Mouse (Mus musculus) forebrain, embryonic 14.5 days (tissue): ENCODE data around the gene Hrh1. TPM values are rescaled to one million over a fixed set of nuclear protein-coding genes. Genes with fewer than 3 reads are reported as not detected.

Experiments used
- ATAC-seq: fragments of 200-750 bp; cut with Nextera tagmentation; 2 replicates; pipeline ENCODE4 v1.8.0; 2017; ENCODE audit warnings: mild to moderate bottlenecking, moderate library complexity
- DNase-seq: peaks from one replicate; pipeline ENCODE4 v3.0.0-alpha.2; 2015; ENCODE audit warnings: low spot score
- H3K27ac ChIP-seq: fragments of 300-500 bp; sonication (generic); 2 replicates; pipeline ENCODE4 v1.5.1; 2014; ENCODE audit warnings: low read depth, mild to moderate bottlenecking, control low read depth, low read length, moderate library complexity
- H3K27me3 ChIP-seq: fragments of 300-500 bp; sonication (generic); replicated peaks from 2 replicates; pipeline ENCODE4 v1.6.1; 2014; ENCODE audit warnings: low read length, control low read depth, mixed read lengths; ENCODE audit not compliant: control insufficient read depth, insufficient read depth
- H3K36me3 ChIP-seq: fragments of 300-500 bp; sonication (generic); 2 replicates; pipeline ENCODE4 v1.6.1; 2014; ENCODE audit warnings: low read length, control low read depth; ENCODE audit not compliant: control insufficient read depth, insufficient read depth
- H3K4me1 ChIP-seq: fragments of 300-500 bp; sonication (generic); 2 replicates; pipeline ENCODE4 v1.6.1; 2014; ENCODE audit warnings: antibody characterized with exemption, low read length, control low read depth; ENCODE audit not compliant: control insufficient read depth, insufficient read depth
- H3K4me2 ChIP-seq: fragments of 300-500 bp; sonication (generic); 2 replicates; pipeline ENCODE4 v1.6.1; 2014; ENCODE audit warnings: mild to moderate bottlenecking, control low read depth, low read length
- H3K4me3 ChIP-seq: fragments of 300-500 bp; sonication (generic); 2 replicates; pipeline ENCODE4 v1.5.1; 2014; ENCODE audit warnings: low read depth, low read length, control low read depth
- H3K9ac ChIP-seq: fragments of 300-500 bp; sonication (generic); 2 replicates; pipeline ENCODE4 v1.6.1; 2014; ENCODE audit warnings: mild to moderate bottlenecking, low read length, control low read depth, moderate library complexity
- H3K9me3 ChIP-seq: fragments of 300-500 bp; sonication (generic); replicated peaks from 2 replicates; pipeline ENCODE4 v1.6.1; 2016; ENCODE audit warnings: low read length, control low read depth, mixed read lengths; ENCODE audit not compliant: control insufficient read depth
- WGBS: fragments of 180-500 bp; shearing (Covaris S2); extraction: QIAGEN DNeasy Blood & Tissue Kit; methylation state at CpG from one replicate; pipeline ENCODE4 v1.1.7; 2014; 5-methylcytosine and 5-hydroxymethylcytosine counted together
- polyA plus RNA-seq: library from polyadenylated mRNA; unstranded; fragments of >200 nt; fragmentation: Nextera tagmentation; extraction: Ambion mirVana; gene quantifications from 2 replicates; pipeline ENCODE4 v1.2.1, GENCODE M21; 2014

Gene Hrh1
- polyA plus RNA-seq, 1 experiment from 2014 or later = 0.36 TPM

GRCm38 (mm10) chr6:114434524-114434923 lies 36.8 kb downstream of the Hrh1 start:
- 80% methylated on average over 5 of the region's 5 CpGs for WGBS
- no peak for ATAC-seq
- H3K9ac ChIP-seq = no peak overlapping the region

GRCm38 (mm10) chr6:114440302-114440701 lies 42.6 kb downstream of the Hrh1 start:
- Histone ChIP-seq H3K9ac (no peak overlapping the region), H3K9me3 (0 out of 2 replicates have a peak, but pooled peaks cover 6% of the 10 kb centered on the region), H3K27me3 (no peaks in the 10 kb centered on the region), H3K4me3 (no peak overlapping the region), H3K27ac (no peak overlapping the region), H3K4me2 (no peak overlapping the region), H3K4me1 (no peaks in the 10 kb centered on the region), H3K36me3 (no peaks in the 10 kb centered on the region)
- DNase-seq (no peak), ATAC-seq (no peak)
- 72% methylated on average over 2 of the region's 2 CpGs for WGBS

More at GRCm38 (mm10) chr6:114434524-114434923, 36.8 kb downstream of the Hrh1 start:
- no peak overlapping the region for H3K4me2 ChIP-seq
- H3K4me1 ChIP-seq = no peaks in the 10 kb centered on the region
- 0 out of 2 replicates have a peak, but pooled peaks cover 2% of the 10 kb centered on the region for H3K9me3 ChIP-seq
- no peak overlapping the region for H3K4me3 ChIP-seq
- H3K27me3 ChIP-seq = no peaks in the 10 kb centered on the region
- no peak overlapping the region for H3K27ac ChIP-seq
- no peak for DNase-seq
- H3K36me3 ChIP-seq = no peaks in the 10 kb centered on the region

GRCm38 (mm10) chr6:114440788-114441453 lies 43.2 kb downstream of the Hrh1 start:
- H3K4me2 ChIP-seq = no peak overlapping the region
- H3K36me3 ChIP-seq = no peaks in the 10 kb centered on the region
- H3K4me1 ChIP-seq = no peaks in the 10 kb centered on the region
- no peak overlapping the region for H3K4me3 ChIP-seq
- no peaks in the 10 kb centered on the region for H3K27me3 ChIP-seq
- DNase-seq = peak; percentile 27
- no peak overlapping the region for H3K9ac ChIP-seq
- H3K9me3 ChIP-seq = 0 out of 2 replicates have a peak, but pooled peaks cover 6% of the 10 kb centered on the region
- no peak for ATAC-seq
- H3K27ac ChIP-seq = no peak overlapping the region
- 25% methylated on average over 10 of the region's 10 CpGs for WGBS

GRCm38 (mm10) chr6:114444247-114444844 lies 46.6 kb downstream of the Hrh1 start:
- Histone ChIP-seq H3K9me3 (0 out of 2 replicates have a peak, but pooled peaks cover 6% of the 10 kb centered on the region), H3K36me3 (no peaks in the 10 kb centered on the region), H3K9ac (no peak overlapping the region), H3K4me2 (no peak overlapping the region), H3K27me3 (no peaks in the 10 kb centered on the region), H3K4me3 (no peak overlapping the region), H3K27ac (no peak overlapping the region), H3K4me1 (no peaks in the 10 kb centered on the region)
- 84% methylated on average over 1 of the region's 1 CpGs for WGBS
- no peak for ATAC-seq
- DNase-seq = peak; percentile 35

GRCm38 (mm10) chr6:114444976-114445375 lies 47.2 kb downstream of the Hrh1 start:
- H3K27me3 ChIP-seq = no peaks in the 10 kb centered on the region
- DNase-seq (no peak), ATAC-seq (no peak)
- no peak overlapping the region for H3K9ac ChIP-seq
- H3K27ac ChIP-seq = no peak overlapping the region
- H3K36me3 ChIP-seq = no peaks in the 10 kb centered on the region
- H3K4me1 ChIP-seq = no peaks in the 10 kb centered on the region
- 0 out of 2 replicates have a peak, but pooled peaks cover 3% of the 10 kb centered on the region for H3K9me3 ChIP-seq
- WGBS = 89% methylated on average over 3 of the region's 3 CpGs
- H3K4me3 ChIP-seq = no peak overlapping the region
- no peak overlapping the region for H3K4me2 ChIP-seq

GRCm38 (mm10) chr6:114448888-114449287 lies 51.2 kb downstream of the Hrh1 start:
- no peak for DNase-seq
- H3K27me3 ChIP-seq = no peaks in the 10 kb centered on the region
- H3K4me1 ChIP-seq = no peaks in the 10 kb centered on the region
- no peaks in the 10 kb centered on the region for H3K36me3 ChIP-seq
- ATAC-seq = no peak
- no peaks in the 10 kb centered on the region for H3K9me3 ChIP-seq
- H3K9ac ChIP-seq = no peak overlapping the region
- no peak overlapping the region for H3K4me2 ChIP-seq
- 80% methylated on average over 9 of the region's 9 CpGs for WGBS
- H3K27ac ChIP-seq = 0 out of 2 replicates have a peak overlapping the region, but pooled peaks have one; percentile 14
- no peak overlapping the region for H3K4me3 ChIP-seq

GRCm38 (mm10) chr6:114455267-114455666 lies 57.5 kb downstream of the Hrh1 start:
- Histone ChIP-seq H3K4me1 (no peaks in the 10 kb centered on the region), H3K27ac (no peak overlapping the region), H3K4me2 (no peak overlapping the region), H3K36me3 (no peaks in the 10 kb centered on the region), H3K4me3 (no peak overlapping the region), H3K9me3 (no peaks in the 10 kb centered on the region), H3K9ac (no peak overlapping the region), H3K27me3 (no peaks in the 10 kb centered on the region)
- WGBS = 91% methylated on average over 4 of the region's 4 CpGs
- DNase-seq = no peak
- ATAC-seq = no peak

- Histone ChIP-seq H3K27ac (no peak overlapping the region), H3K4me1 (no peaks in the 10 kb centered on the region), H3K4me2 (no peak overlapping the region), H3K4me3 (no peak overlapping the region), H3K36me3 (no peaks in the 10 kb centered on the region), H3K9ac (no peak overlapping the region), H3K27me3 (no peaks in the 10 kb centered on the region), H3K9me3 (no peaks in the 10 kb centered on the region)
- WGBS = 68% methylated on average over 12 of the region's 12 CpGs
- DNase-seq (no peak), ATAC-seq (no peak)
These were observed 58.7 kb downstream of the Hrh1 start for GRCm38 (mm10) chr6:114456255-114457042.
